Mouse (Mus musculus) right cerebral cortex, postnatal 10 days (tissue): Measurements from ENCODE around the gene Kif13a.

Experiments
- DNase-seq, 2 experiments: peaks; one replicate each; pipeline ENCODE4 v3.0.0; 2021; ENCODE audit warnings: low spot score in 2 of 2

Kif13a gene

DNA sequence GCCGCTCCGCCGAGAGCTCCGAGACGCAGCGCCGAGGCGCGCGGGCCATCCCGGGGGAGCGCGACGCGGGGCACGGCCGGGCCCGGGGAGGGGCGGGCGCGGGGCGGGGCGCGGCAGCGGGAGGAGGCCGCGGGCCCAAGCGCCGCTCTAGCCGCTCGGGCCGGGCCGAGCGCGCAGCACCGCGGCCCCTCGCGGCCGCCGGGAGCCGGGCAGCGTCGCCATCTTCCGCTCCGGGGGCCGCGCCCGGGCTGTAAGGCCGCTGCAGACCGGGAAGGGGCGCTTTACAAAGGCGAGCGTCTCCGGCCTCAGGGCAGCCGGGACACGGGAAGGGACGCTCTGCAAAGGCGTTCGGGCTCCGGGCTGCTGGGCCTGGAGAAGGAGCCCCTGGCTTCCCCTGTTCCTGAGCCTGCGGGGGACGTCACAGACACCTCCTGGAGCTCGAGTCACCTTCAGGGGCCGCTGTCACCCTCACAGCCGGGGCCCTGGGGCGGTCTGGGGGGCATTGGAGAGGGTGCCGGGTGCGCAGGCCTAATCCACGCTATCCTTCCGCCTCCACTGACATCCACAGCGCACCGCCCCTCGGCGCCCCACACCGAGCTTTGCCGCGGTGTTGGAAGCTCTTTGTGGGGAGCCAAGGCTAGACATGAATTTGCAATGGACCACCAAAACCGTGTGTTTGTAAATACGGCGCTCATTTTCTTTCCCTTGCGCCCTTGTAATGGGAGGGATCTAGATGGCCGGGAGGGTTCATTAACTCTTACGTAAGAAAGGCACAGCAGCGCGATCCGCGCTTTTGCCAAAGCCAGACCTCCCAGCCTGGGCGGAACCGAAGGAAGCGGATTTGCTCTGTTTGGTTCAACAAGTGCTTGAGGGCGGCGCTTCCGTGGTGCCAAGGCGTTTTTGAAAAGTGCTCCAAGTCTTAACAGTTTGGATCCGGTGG, at the start of gene Kif13a:
Gene Kif13a, minus strand, starts transcription at position 149 of the 940 bp plus-strand sequence.
- peak; percentile 92 to 94 for DNase-seq

DNA sequence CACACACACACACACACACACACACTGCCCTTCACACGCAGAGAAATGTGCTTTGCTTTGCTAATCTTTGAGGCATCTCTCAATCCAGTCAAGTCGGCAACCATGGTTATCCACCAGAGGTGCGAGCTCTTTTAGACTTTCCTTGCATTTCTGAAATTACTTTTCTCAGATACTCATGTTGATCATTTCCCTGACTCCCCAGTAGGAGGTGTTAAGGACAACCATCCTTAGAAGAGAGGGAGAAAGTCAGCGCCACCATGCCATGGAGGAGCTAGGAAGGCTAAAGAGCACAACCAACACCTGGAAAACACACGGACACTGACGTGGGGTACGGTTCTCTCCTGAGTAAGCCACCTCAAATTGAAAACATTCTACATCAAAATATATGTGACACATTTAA, 46.9 kb upstream of the Kif13a start:
- DNase-seq: no peak

GRCm38 (mm10) chr13:46975930-46976329, 46.3 kb upstream of the Kif13a start:
- no peak for DNase-seq

- no peak for DNase-seq
These were observed 45.4 kb upstream of the Kif13a start for GRCm38 (mm10) chr13:46975031-46975551.

GRCm38 (mm10) chr13:46970286-46970945, 40.7 kb upstream of the Kif13a start:
- DNase-seq: no peak

GRCm38 (mm10) chr13:46968626-46969025, 39.0 kb upstream of the Kif13a start:
- DNase-seq: no peak

DNA sequence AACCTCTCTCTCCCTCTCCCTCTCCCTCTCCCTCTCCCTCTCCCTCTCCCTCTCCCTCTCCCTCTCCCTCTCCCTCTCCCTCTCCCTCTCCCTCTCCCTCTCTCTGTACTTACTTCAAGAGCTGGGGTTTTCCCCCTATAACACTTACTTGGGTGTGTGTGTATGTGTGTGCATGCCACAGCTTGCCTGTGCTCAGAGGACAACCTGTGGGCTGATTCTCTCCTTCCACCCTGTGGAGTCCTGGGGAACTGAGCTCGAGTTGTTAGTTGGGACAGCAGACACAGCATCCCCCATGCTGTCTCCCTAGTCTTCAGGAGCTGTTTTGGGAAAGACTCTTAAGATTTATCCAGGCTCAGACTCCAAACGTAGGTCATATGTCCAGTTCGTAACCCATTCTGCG, 37.6 kb upstream of the Kif13a start:
- DNase-seq: no peak

- no peak for DNase-seq
These were observed 31.3 kb upstream of the Kif13a start for GRCm38 (mm10) chr13:46960878-46961474.

DNA sequence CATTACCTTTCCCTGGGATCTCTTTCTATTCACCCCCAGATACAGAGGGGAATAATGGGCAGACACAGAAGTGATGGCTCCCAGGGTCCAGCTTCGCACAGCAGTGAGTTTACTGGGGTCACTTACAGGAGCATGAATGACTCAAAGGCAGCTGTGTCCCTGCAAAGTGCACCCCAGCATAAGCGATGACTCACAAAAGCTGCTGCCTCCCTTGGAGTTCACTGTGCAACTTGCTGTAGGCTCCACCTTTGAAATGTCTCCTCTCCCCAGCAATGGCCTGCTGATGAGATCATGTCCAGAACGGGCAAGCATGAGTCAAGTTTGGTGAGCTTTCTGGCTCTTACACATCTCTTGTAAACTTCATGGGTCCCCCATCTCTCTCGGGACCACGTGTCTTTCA, 29.5 kb upstream of the Kif13a start:
- DNase-seq: no peak

GRCm38 (mm10) chr13:46951212-46951611, 21.5 kb upstream of the Kif13a start:
- peak; percentile 47 to 65 for DNase-seq

GRCm38 (mm10) chr13:46949741-46950140, 20.1 kb upstream of the Kif13a start:
- DNase-seq: no peak

GRCm38 (mm10) chr13:46948027-46948426, 18.4 kb upstream of the Kif13a start:
- no peak for DNase-seq

GRCm38 (mm10) chr13:46946041-46946440, 16.4 kb upstream of the Kif13a start:
- DNase-seq: no peak

DNA sequence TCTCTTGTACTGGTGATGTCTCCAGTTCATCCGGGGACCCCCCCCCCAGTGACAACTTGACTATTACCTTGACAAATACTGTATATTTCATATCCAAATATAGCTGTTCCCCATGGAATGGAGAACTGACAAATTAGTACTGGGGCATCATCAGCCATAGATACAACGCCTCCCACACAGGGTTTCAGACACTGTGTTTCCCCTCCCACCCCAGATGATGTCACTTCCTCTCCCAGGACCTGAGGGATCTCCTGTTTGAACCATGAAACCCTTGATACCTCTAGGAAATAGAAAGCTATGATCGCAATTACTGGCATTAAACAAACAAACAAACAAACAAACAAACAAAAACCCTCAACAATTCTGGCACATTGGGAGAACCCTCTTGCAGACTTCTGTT, 15.6 kb upstream of the Kif13a start:
- DNase-seq: no peak

- no peak for DNase-seq
These were observed 13.6 kb upstream of the Kif13a start for GRCm38 (mm10) chr13:46943294-46943693.

DNA sequence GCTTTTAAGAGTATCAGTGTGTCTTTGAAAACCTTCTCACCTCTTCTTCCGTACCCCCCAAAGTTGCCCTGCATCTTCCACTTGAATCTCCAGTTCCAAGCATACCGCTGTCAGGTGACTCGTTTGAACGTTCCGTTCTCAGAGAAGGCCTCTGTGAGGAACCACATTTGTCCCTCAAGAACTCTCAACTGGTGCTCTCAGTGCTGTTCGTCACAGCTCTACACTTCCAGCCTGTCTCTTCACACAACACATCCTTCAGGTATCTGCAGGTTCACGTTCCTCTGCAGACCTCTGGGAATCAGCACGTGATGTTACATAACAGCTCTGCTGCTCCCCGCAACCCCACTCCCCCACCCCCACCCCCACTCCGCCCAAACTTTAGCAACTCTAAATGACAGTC, 4.4 kb upstream of the Kif13a start:
- no peak for DNase-seq

- no peak for DNase-seq
These were observed 3.2 kb upstream of the Kif13a start for GRCm38 (mm10) chr13:46932846-46933245.

DNA sequence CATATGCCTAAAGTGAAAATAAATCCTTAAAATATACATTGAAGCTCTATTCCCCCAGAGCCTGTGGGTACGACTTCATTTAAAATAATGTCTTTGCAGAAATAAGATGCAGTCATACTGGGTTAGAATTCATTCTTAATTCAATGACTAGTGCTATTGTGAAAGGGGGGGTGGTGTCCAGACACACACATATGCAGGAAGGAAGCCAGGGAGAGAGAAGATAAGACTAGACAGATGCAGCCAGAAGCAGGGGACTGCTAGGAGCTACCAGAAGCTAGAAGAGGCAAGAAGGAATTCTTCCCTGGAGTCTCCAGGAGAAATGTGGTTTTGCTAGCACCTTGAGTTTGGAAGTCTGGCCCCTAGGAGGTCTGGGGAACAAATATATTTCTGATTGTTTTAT, 2.4 kb upstream of the Kif13a start:
- DNase-seq: no peak

- DNase-seq: peak; percentile 43 to 70
These were observed 986 bp upstream of the Kif13a start for GRCm38 (mm10) chr13:46930659-46931046.

DNA sequence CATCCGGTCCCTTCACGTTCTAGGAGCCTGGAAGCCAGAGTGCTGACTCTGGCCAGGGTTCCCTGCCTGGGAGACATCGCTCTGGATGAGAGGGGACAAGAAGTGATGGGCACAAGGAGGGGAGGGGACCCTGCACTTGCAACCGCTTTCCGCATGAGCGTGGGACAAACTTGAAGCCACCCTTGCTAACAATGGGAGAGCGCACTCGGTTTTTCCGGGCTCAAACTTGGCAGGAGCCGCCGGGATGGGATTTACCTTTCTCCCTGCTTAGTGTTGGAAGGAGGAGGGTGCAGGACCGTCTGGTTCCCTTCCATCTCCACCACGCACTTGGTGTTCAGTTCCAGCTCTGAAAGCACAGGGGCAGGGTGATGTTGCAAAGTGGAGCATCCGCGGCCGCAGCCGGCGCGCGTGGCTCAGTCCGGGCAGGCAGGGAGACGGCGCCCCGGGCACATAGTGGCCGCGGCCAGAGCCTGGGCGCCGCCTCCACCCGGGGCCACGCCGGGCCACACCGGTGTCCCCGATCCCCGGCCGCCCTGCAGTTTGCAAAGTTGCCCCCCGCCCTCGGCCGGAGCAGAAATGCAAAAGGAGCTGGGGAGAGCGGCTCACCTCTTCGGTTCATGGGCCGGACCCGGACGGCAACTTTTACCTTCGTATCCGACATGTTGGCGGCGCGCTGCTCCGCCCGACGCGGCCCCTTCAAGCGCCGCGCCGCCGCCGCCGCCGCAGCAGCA, 541 bp downstream of the Kif13a start:
- peak; percentile 46 to 55 for DNase-seq

DNA sequence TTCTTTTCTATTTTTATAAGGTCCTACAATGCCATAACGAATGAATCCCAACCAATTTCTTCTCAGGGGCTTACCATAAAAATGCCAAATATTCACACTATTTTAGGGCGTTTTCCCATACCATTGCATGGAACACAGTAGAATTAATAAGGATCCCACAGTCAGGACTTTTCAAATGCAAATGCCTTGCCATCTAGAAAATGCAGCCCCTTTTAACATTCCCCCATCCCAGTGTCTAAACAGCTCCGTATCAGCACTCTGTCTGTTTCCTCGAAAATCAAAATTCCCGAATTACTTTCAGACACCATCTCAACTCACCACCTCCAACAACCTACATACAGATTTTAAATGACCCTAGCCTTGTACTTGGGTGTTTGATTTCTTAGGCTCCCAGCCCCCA, 1.3 kb downstream of the Kif13a start:
- no peak for DNase-seq

DNA sequence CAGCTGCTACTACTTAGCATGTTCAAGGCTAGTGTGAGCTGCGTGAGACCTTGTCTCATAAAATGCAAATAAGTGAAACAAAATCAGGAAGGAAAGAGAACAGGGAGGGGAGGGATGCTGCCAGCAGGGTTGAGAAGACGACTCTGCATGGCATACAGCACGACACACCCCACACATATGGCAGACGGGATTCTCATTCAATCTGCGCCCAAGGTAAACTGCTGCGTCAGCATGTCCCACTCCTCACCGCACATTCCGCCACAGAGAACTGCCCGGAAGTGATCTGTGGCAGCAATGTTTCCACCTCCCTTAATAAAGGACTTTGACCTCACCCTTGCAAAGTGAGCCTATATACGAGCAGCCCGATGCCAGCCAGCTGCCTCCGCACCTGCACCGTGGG, 4.0 kb downstream of the Kif13a start:
- no peak for DNase-seq
